Mouse (Mus musculus) lung, postnatal 0 days (tissue): Measurements from ENCODE around the gene Chd3.

ENCODE experiments used
- CTCF ChIP-seq: IDR thresholded peaks from 2 replicates; pipeline ENCODE4 v1.5.1; 2016; ENCODE audit warnings: antibody characterized with exemption, mild to moderate bottlenecking
- EP300 ChIP-seq: IDR thresholded peaks from 2 replicates; pipeline ENCODE4 v1.6.1; 2016; ENCODE audit warnings: antibody characterized with exemption, mild to moderate bottlenecking, control low read depth

DNA sequence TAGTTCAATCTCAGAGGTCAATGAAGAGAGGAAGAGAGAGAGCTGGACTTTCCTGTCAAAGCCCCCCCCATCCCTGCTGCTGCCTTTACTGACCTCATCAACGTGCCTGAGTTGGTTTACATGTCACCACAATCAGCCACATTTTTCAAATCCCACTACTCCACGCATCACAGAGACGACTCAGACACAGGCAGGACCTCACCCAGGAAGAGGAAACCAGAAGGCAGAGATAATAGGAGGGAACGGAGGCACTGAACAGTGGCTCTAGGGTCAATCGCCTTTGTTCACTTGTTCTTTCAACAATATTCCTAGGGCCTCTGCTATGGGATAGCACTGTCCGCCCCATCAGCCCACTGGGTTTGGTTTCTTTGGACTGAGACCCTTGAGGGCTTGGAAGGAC is 41.6 kb downstream of the Chd3 start:
- TF ChIP-seq CTCF (no peak), EP300 (no peak)
